Mouse (Mus musculus) MEL (cell line): ENCODE data around the gene Nme9. TPM values are rescaled to one million over a fixed set of nuclear protein-coding genes. Genes with fewer than 3 reads are reported as not detected.

Experiments
- DNase-seq: peaks from one replicate; pipeline ENCODE4 v3.0.0; 2011; ENCODE audit warnings: low read depth, low spot score
- H3K27ac ChIP-seq: 2 replicates; pipeline ENCODE4 v1.5.1; 2012; ENCODE audit warnings: low read depth, mild to moderate bottlenecking, control low read depth, low read length, moderate library complexity; ENCODE audit not compliant: control insufficient read depth
- H3K27me3 ChIP-seq, 2 experiments: fragments of 150-350 bp in 1 of 2; sonication (generic) in 1 of 2; 2 replicates each; pipeline ENCODE4 v1.6.1; 2012; ENCODE audit warnings: low read length in 2 of 2, mild to moderate bottlenecking in 2 of 2, improper control_type of control experiment in 1 of 2, moderate library complexity in 1 of 2; ENCODE audit not compliant: insufficient read depth in 2 of 2, control insufficient read depth in 1 of 2
- H3K36me3 ChIP-seq, 2 experiments: 2 replicates each; pipeline ENCODE4 v1.6.1; 2012 to 2014; ENCODE audit warnings: low read length in 2 of 2, improper control_type of control experiment in 1 of 2, inconsistent platforms in 1 of 2, mild to moderate bottlenecking in 1 of 2; ENCODE audit not compliant: insufficient read depth in 2 of 2, control insufficient read depth in 1 of 2
- H3K4me1 ChIP-seq, 2 experiments: fragments of 150-350 bp in 1 of 2; sonication (generic) in 1 of 2; 2 replicates each; pipeline ENCODE4 v1.6.1; 2012; ENCODE audit warnings: low read length in 2 of 2, improper control_type of control experiment in 1 of 2, mild to moderate bottlenecking in 1 of 2; ENCODE audit not compliant: insufficient read depth in 2 of 2, control insufficient read depth in 1 of 2
- H3K4me3 ChIP-seq, 2 experiments: fragments of 150-350 bp in 1 of 2; sonication (generic) in 1 of 2; 2 replicates each; pipeline ENCODE4 v1.5.1; 2012; ENCODE audit warnings: low read depth in 2 of 2, low read length in 2 of 2, mild to moderate bottlenecking in 2 of 2, moderate library complexity in 2 of 2, control low read depth in 1 of 2, improper control_type of control experiment in 1 of 2; ENCODE audit not compliant: control insufficient read depth in 1 of 2, insufficient read depth in 1 of 2
- H3K79me2 ChIP-seq: 2 replicates; pipeline ENCODE4 v1.6.1; 2012; ENCODE audit warnings: mild to moderate bottlenecking, low read length, moderate library complexity; ENCODE audit not compliant: control insufficient read depth, poor library complexity, insufficient read depth
- H3K9ac ChIP-seq: 2 replicates; pipeline ENCODE4 v1.6.1; 2012; ENCODE audit warnings: low read depth, mild to moderate bottlenecking, control low read depth, low read length, moderate library complexity; ENCODE audit not compliant: control insufficient read depth, poor library complexity, severe bottlenecking
- H3K9me3 ChIP-seq: fragments of 150-350 bp; sonication (generic); replicated peaks from 2 replicates; pipeline ENCODE4 v1.6.1; 2012; ENCODE audit warnings: mild to moderate bottlenecking, low read length, improper control_type of control experiment, moderate library complexity; ENCODE audit not compliant: insufficient read depth
- BHLHE40 ChIP-seq: IDR thresholded peaks from 2 replicates; pipeline ENCODE4 v1.6.1; 2012; ENCODE audit warnings: low read depth, mild to moderate bottlenecking, inconsistent platforms, low read length, improper control_type of control experiment, borderline replicate concordance
- CHD1 ChIP-seq: IDR thresholded peaks from 2 replicates; pipeline ENCODE4 v1.6.1; 2012; ENCODE audit warnings: low read depth, mild to moderate bottlenecking, inconsistent platforms, low read length, improper control_type of control experiment
- CTCF ChIP-seq, 3 experiments: IDR thresholded peaks in 2 of 3; conservative IDR thresholded peaks in 1 of 3; 2 replicates each; pipeline ENCODE4 v1.5.1; 2011 to 2012; ENCODE audit warnings: low read length in 3 of 3, low read depth in 2 of 3, mild to moderate bottlenecking in 2 of 3, improper control_type of control experiment in 1 of 3, inconsistent platforms in 1 of 3, mixed read lengths in 1 of 3, moderate library complexity in 1 of 3; ENCODE audit not compliant: control insufficient read depth in 1 of 3, insufficient read depth in 1 of 3, poor library complexity in 1 of 3, severe bottlenecking in 1 of 3
- E2F4 ChIP-seq: IDR thresholded peaks from 2 replicates; pipeline ENCODE4 v1.6.1; 2011; ENCODE audit warnings: low read depth, low read length, improper control_type of control experiment, borderline replicate concordance
- ETS1 ChIP-seq: IDR thresholded peaks from 2 replicates; pipeline ENCODE4 v1.6.1; 2012; ENCODE audit warnings: low read depth, mild to moderate bottlenecking, inconsistent platforms, low read length, improper control_type of control experiment, moderate library complexity
- HCFC1 ChIP-seq: IDR thresholded peaks from 2 replicates; pipeline ENCODE4 v1.6.1; 2012; ENCODE audit warnings: low read depth, mild to moderate bottlenecking, inconsistent platforms, low read length, improper control_type of control experiment, moderate library complexity
- MAFK ChIP-seq: IDR thresholded peaks from 2 replicates; pipeline ENCODE4 v1.6.1; 2011; ENCODE audit warnings: low read depth, mild to moderate bottlenecking, low read length, improper control_type of control experiment, borderline replicate concordance
- MEF2A ChIP-seq: IDR thresholded peaks from 2 replicates; pipeline ENCODE4 v1.6.1; 2014; ENCODE audit warnings: low read depth, mild to moderate bottlenecking, inconsistent platforms, low read length, improper control_type of control experiment; ENCODE audit not compliant: poor library complexity, insufficient replicate concordance, severe bottlenecking; ENCODE audit errors: extremely low read depth
- MXI1 ChIP-seq: IDR thresholded peaks from 2 replicates; pipeline ENCODE4 v1.6.1; 2011; ENCODE audit warnings: mild to moderate bottlenecking, low read depth, low read length, improper control_type of control experiment
- NELFE ChIP-seq: IDR thresholded peaks from 2 replicates; pipeline ENCODE4 v1.6.1; 2011; ENCODE audit warnings: low read depth, low read length, improper control_type of control experiment
- NRF1 ChIP-seq: IDR thresholded peaks from 2 replicates; pipeline ENCODE4 v1.6.1; 2014; ENCODE audit warnings: low read depth, mild to moderate bottlenecking, inconsistent platforms, low read length, improper control_type of control experiment, moderate library complexity; ENCODE audit not compliant: poor library complexity, insufficient read depth, severe bottlenecking
- POLR2AphosphoS5 ChIP-seq: IDR thresholded peaks from 2 replicates; pipeline ENCODE4 v1.6.1; 2012; ENCODE audit warnings: low read depth, borderline replicate concordance, mild to moderate bottlenecking, inconsistent platforms, low read length, moderate library complexity, mixed read lengths
- RCOR1 ChIP-seq: IDR thresholded peaks from 2 replicates; pipeline ENCODE4 v1.6.1; 2012; ENCODE audit warnings: low read depth, mild to moderate bottlenecking, inconsistent platforms, low read length, improper control_type of control experiment
- SIN3A ChIP-seq: IDR thresholded peaks from 2 replicates; pipeline ENCODE4 v1.6.1; 2012; ENCODE audit warnings: low read length, improper control_type of control experiment, inconsistent platforms
- TAL1 ChIP-seq: IDR thresholded peaks from 2 replicates; pipeline ENCODE4 v1.6.1; 2012; ENCODE audit warnings: mild to moderate bottlenecking, inconsistent platforms, low read length, moderate library complexity, mixed read lengths
- TCF12 ChIP-seq: IDR thresholded peaks from 2 replicates; pipeline ENCODE4 v1.6.1; 2014; ENCODE audit warnings: low read depth, mild to moderate bottlenecking, inconsistent platforms, low read length, improper control_type of control experiment, moderate library complexity
- ZNF384 ChIP-seq: IDR thresholded peaks from 2 replicates; pipeline ENCODE4 v1.6.1; 2012; ENCODE audit warnings: low read depth, mild to moderate bottlenecking, inconsistent platforms, low read length, improper control_type of control experiment
- polyA plus RNA-seq, 2 experiments: library from polyadenylated mRNA; stranded (reverse) in 1 of 2; unstranded in 1 of 2; fragments of >175 nt in 1 of 2; fragments of >200 nt in 1 of 2; gene quantifications; 2 replicates each; pipeline versions ENCODE4 v1.2.1 to v1.2.4; 2012; ENCODE audit warnings: low replicate concordance in 2 of 2, low read depth in 1 of 2; ENCODE audit not compliant: insufficient read length in 2 of 2, insufficient read depth in 1 of 2, missing spikeins in 1 of 2
- total RNA-seq: library from RNA; depleted of rRNA; stranded (reverse); fragments of 300-350 nt; gene quantifications from 2 replicates; pipeline ENCODE4 v1.2.3, GENCODE M21; 2012

Gene Nme9
- total and polyA plus RNA-seq, 3 experiments = 0.40 to 0.92 TPM; not detected in 1

- TF ChIP-seq ETS1 (no peak), NRF1 (no peak), RCOR1 (no peak), NELFE (no peak), TCF12 (no peak), TAL1 (no peak), BHLHE40 (no peak), MAFK (no peak), SIN3A (no peak), CHD1 (no peak), HCFC1 (no peak), CTCF (IDR thresholded peaks at IDR 0.05 in 2 of 3, conservative IDR thresholded peaks at IDR 0.05 in 1 of 3; ENCODE audit: control insufficient read depth in 1 of 3, insufficient read depth in 1 of 3, low read depth in 2 of 3, low read length in 3 of 3, poor library complexity in 1 of 3, severe bottlenecking in 1 of 3) (no peak), MEF2A (no peak), ZNF384 (no peak), E2F4 (no peak)
- Histone ChIP-seq H3K27me3 (no peaks in the 10 kb centered on the region), H3K4me1 (no peaks in the 10 kb centered on the region)
Measured at GRCm38 (mm10) chr9:99440941-99441340, 10.3 kb upstream of the Nme9 start.

GRCm38 (mm10) chr9:99441647-99442433 lies 9.4 kb upstream of the Nme9 start:
- Histone ChIP-seq H3K27me3 (no peaks in the 10 kb centered on the region), H3K36me3 (no peaks in the 10 kb centered on the region), H3K9ac (no peak overlapping the region)
- TF ChIP-seq POLR2AphosphoS5 = peak; percentile 80; the same call in 1 of the 2 replicates
- no peak for TF ChIP-seq MXI1
- TF ChIP-seq, all 39 proteins: peak for 1
- Histone ChIP-seq H3K4me3 (no peak overlapping the region), H3K9me3 (no peaks in the 10 kb centered on the region), H3K27ac (no peak overlapping the region), H3K79me2 (no peaks in the 10 kb centered on the region), H3K4me1 (no peaks in the 10 kb centered on the region)
- no peak for DNase-seq

More at GRCm38 (mm10) chr9:99440941-99441340, 10.3 kb upstream of the Nme9 start:
- Histone ChIP-seq H3K9me3 (no peaks in the 10 kb centered on the region), H3K36me3 (no peaks in the 10 kb centered on the region), H3K9ac (no peak overlapping the region), H3K27ac (no peak overlapping the region), H3K79me2 (no peaks in the 10 kb centered on the region), H3K4me3 (no peak overlapping the region)
- no peak for DNase-seq
